Mouse (Mus musculus) hindbrain, postnatal 0 days (tissue): Measurements from ENCODE around the gene Ercc2. TPM values are rescaled to one million over a fixed set of nuclear protein-coding genes. Genes with fewer than 3 reads are reported as not detected.

Experiments used
- ATAC-seq: fragments of 200-750 bp; cut with Nextera tagmentation; 2 replicates; pipeline ENCODE4 v1.8.0; 2017; ENCODE audit warnings: mild to moderate bottlenecking, moderate TSS enrichment, moderate library complexity
- DNase-seq: peaks from one replicate; pipeline ENCODE4 v3.0.0-alpha.2; 2015; ENCODE audit warnings: low spot score
- H3K27ac ChIP-seq: fragments of 300-500 bp; sonication (generic); 2 replicates; pipeline ENCODE4 v1.5.1; 2014; ENCODE audit warnings: mild to moderate bottlenecking
- H3K27me3 ChIP-seq: fragments of 300-500 bp; sonication (generic); 2 replicates; pipeline ENCODE4 v1.6.1; 2014; ENCODE audit warnings: low read length, mixed read lengths; ENCODE audit not compliant: insufficient read depth
- H3K36me3 ChIP-seq: fragments of 300-500 bp; sonication (generic); 2 replicates; pipeline ENCODE4 v1.6.1; 2014; ENCODE audit warnings: low read length, mixed read lengths; ENCODE audit not compliant: insufficient read depth
- H3K4me1 ChIP-seq: fragments of 300-500 bp; sonication (generic); 2 replicates; pipeline ENCODE4 v1.6.1; 2014; ENCODE audit warnings: antibody characterized with exemption, low read length, mixed read lengths; ENCODE audit not compliant: insufficient read depth
- H3K4me2 ChIP-seq: fragments of 300-500 bp; sonication (generic); 2 replicates; pipeline ENCODE4 v1.6.1; 2014; ENCODE audit warnings: low read depth, mild to moderate bottlenecking, low read length, moderate library complexity, mixed read lengths
- H3K4me3 ChIP-seq: fragments of 300-500 bp; sonication (generic); 2 replicates; pipeline ENCODE4 v1.5.1; 2014; ENCODE audit warnings: low read length
- H3K9ac ChIP-seq: fragments of 300-500 bp; sonication (generic); replicated peaks from 2 replicates; pipeline ENCODE4 v1.6.1; 2014; ENCODE audit warnings: mild to moderate bottlenecking, low read length, moderate library complexity, mixed read lengths
- H3K9me3 ChIP-seq: fragments of 300-500 bp; sonication (generic); 2 replicates; pipeline ENCODE4 v1.6.1; 2016; ENCODE audit warnings: low read length, mixed read lengths
- CTCF ChIP-seq: IDR thresholded peaks from 2 replicates; pipeline ENCODE4 v1.5.1; 2016; ENCODE audit warnings: antibody characterized with exemption, control low read depth, low read depth
- WGBS: fragments of 180-500 bp; shearing (Covaris S2); extraction: QIAGEN DNeasy Blood & Tissue Kit; methylation state at CpG from one replicate; pipeline ENCODE4 v1.1.7; 2014; 5-methylcytosine and 5-hydroxymethylcytosine counted together
- polyA plus RNA-seq: library from polyadenylated mRNA; unstranded; fragments of >200 nt; fragmentation: Nextera tagmentation; extraction: Ambion mirVana; gene quantifications from 2 replicates; pipeline ENCODE4 v1.2.1, GENCODE M21; 2015
- total RNA-seq: library from RNA; depleted of rRNA; stranded (reverse); fragments of >200 nt; gene quantifications from 2 replicates; pipeline ENCODE4 v1.2.3, GENCODE M21; 2014

The Ercc2 gene
- total and polyA plus RNA-seq, 2 experiments from 2014 or later, result 19.9 to 57.3 TPM

DNA sequence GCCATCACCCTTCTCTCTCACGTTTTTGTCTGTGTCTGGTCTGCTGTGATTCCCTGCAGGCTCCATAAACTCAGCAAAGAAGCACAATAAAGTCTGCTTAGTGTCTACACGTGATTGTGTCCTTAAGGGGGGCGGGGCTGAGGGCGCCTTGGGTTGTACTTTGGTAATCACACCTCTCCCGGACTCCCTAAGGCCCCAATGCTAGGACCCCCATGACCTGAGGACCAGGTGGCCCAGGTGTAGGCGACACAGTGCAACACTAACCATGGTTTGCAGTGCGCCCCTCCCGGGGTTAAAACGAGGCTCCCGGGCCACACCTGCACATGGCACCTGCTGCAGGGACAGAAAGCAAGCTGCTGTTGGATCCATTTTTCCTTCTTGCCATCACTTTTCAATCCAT is 40.6 kb upstream of the Ercc2 start:
- no peak for TF ChIP-seq CTCF
- Histone ChIP-seq H3K4me3 (peak overlapping the region; percentile 40), H3K27me3 (no peaks in the 10 kb centered on the region; the same call in 1 of the 2 replicates), H3K27ac (no peak overlapping the region), H3K9ac (no peak overlapping the region), H3K9me3 (no peaks in the 10 kb centered on the region), H3K4me1 (peaks cover 16% of the 10 kb centered on the region), H3K36me3 (no peaks in the 10 kb centered on the region), H3K4me2 (peak overlapping the region; percentile 82)
- DNase-seq (no peak), ATAC-seq (no peak)
- WGBS, result 29% methylated on average over 10 of the region's 10 CpGs

DNA sequence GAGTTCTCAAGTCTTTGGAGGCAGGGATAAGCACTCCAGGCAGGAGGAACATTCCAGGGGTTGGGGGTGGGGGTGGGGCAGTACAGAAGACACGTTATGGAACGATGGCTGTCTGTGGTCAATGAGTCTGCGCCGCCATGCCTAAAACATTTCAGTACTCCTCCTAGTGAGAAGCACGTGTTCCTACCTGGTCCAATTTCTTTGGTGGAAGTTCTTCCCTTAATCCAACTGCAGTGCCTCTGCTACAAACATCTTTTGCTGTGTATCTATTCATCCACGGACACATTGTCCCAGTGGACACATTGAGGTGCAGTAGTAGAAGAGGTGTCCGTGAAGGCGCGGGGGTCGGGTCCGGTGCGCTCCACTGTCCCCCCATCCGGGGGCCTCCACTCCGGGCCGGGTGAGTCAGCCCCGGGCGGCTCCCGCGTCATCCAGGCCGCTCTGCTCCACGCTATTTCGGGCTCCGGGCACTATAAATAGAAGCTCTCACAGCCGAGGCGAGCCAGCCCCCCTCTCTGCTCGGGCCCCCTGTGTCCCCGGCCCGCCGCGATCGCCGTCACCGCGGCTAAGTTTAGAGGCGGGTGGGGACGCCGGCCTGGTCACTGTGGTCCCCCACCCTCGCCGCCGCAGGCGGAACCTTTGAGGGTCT is 39.9 kb upstream of the Ercc2 start:
- H3K4me2 ChIP-seq, result peak overlapping the region; percentile 82
- under 1% methylated on average over 41 of the region's 41 CpGs for WGBS
- H3K9me3 ChIP-seq, result no peaks in the 10 kb centered on the region
- DNase-seq (no peak), ATAC-seq (no peak)
- H3K9ac ChIP-seq, result peak overlapping the region; percentile 22; the same call in 1 of the 2 replicates
- no peak overlapping the region for H3K27ac ChIP-seq
- H3K36me3 ChIP-seq, result no peaks in the 10 kb centered on the region
- TF ChIP-seq CTCF, result no peak
- peaks cover 16% of the 10 kb centered on the region for H3K4me1 ChIP-seq
- H3K27me3 ChIP-seq, result no peaks in the 10 kb centered on the region; the same call in 1 of the 2 replicates
- peak overlapping the region; percentile 40 for H3K4me3 ChIP-seq

DNA sequence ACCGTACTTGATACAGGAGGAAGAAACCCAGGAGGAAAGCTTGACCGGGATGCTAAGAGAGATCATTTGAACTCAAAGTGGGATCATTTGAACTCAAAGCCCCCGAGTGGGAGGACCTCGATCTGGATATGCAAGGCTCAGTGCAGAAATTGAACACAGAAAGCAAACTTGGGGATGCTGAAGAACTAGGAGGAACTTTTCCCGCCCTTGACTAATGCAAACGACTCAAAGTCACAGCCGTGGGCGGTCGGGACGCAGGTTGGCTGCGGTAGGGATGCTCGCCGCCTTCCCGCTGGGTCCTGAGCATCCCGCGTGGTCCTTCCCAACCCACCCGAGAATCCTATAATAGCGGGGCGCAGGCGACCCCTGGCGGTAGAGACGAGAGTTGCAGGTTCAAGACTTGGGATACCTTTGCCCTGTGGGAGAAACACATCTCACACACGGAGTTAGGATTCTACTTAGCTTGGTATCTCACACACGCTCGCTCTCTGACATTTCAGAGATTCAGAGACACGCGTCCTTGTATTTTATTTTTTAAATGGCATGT is 39.3 kb upstream of the Ercc2 start:
- H3K36me3 ChIP-seq, result no peaks in the 10 kb centered on the region
- H3K27me3 ChIP-seq, result no peaks in the 10 kb centered on the region; the same call in 1 of the 2 replicates
- DNase-seq (peak; percentile 89), ATAC-seq (peak; percentile 21; the same call in 1 of the 2 replicates)
- peak overlapping the region; percentile 40 for H3K4me3 ChIP-seq
- TF ChIP-seq CTCF, result peak; percentile 97
- no peaks in the 10 kb centered on the region for H3K9me3 ChIP-seq
- WGBS, result under 1% methylated on average over 27 of the region's 27 CpGs
- peaks cover 16% of the 10 kb centered on the region for H3K4me1 ChIP-seq
- H3K9ac ChIP-seq, result peak overlapping the region; percentile 22; the same call in 1 of the 2 replicates
- H3K4me2 ChIP-seq, result peak overlapping the region; percentile 82
- H3K27ac ChIP-seq, result no peak overlapping the region

DNA sequence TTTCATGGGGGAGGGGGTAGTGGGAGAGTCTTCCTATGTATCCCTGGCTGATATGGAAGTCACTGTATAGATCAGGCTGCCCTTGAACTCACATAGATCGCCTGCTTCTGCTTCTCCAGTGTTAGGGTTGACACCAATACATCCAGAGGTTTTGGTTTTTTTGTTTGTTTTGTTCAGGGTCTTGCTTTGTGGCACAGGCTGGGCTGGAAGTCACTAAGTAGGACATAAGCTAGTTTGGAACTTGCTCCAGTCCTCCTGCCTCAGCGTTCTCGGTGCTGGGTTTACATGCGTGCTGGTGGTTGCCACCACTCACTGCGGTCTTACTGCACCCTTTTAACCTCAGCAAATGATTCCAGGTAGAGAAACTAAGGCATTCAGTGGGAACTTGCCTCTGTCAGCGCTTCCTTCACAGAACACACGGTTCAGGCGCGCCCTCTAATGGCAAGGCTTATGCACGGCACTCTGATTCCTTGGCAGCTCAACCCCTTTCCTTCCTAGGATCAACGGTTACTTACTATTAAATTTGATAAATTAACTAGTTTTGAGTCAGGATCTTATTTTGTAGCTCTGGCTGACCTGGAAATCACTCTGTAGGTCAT is 38.5 kb upstream of the Ercc2 start:
- DNase-seq (peak; percentile 85), ATAC-seq (no peak)
- 0 out of 2 replicates have a peak, but pooled peaks cover 1% of the 10 kb centered on the region for H3K36me3 ChIP-seq
- H3K9ac ChIP-seq, result no peak overlapping the region
- peak; percentile 89 for TF ChIP-seq CTCF
- WGBS, result under 1% methylated on average over 11 of the region's 11 CpGs
- no peak overlapping the region for H3K27ac ChIP-seq
- no peaks in the 10 kb centered on the region for H3K9me3 ChIP-seq
- peak overlapping the region; percentile 82; the same call in 1 of the 2 replicates for H3K4me2 ChIP-seq
- H3K4me3 ChIP-seq, result no peak overlapping the region
- peaks cover 16% of the 10 kb centered on the region for H3K4me1 ChIP-seq
- no peaks in the 10 kb centered on the region; the same call in 1 of the 2 replicates for H3K27me3 ChIP-seq

DNA sequence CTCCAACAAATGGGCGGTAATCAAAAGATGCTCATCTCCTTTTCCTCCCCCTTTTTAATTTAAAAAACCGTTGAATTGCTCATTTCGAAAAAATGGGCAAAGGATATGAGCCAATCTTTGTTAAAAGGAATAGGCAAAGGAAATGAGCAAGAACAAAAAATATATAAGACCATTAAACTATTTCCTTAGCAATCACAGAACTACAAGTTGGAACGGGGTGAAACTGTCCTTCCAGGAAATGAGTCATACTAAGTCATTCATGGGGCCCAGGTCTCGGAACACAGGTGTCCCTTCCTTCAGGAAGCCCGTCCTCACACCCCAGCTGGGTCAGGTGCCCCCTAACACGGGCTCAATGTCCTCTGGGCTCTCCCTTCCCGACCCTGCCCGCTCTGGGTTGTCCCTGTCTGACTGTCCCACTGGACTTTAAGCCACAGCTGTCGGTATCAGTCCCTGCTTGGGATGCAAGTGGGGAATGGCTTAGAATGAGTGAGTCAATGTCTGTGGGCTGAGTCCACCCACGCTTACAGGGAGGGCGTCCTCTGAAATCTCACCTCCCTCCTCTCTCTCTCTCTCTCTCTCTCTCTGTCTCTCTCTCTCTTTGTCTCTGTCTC is 37.5 kb upstream of the Ercc2 start, which contains the start of gene Ercc1:
Gene Ercc1 (plus strand): TSS at position 542 of the 611 bp plus-strand sequence.
- Histone ChIP-seq H3K4me2 (peak within 1 kb of the TSS; percentile 81), H3K4me1 (peaks cover 16% of the 10 kb centered on the region), H3K9ac (peak within 1 kb of the TSS; percentile 67), H3K27me3 (no peaks in the 10 kb centered on the region; the same call in 1 of the 2 replicates), H3K9me3 (no peaks in the 10 kb centered on the region), H3K36me3 (0 out of 2 replicates have a peak, but pooled peaks cover 7% of the 10 kb centered on the region), H3K4me3 (peak within 1 kb of the TSS; percentile 55), H3K27ac (peak within 1 kb of the TSS; percentile 81)
- 27% methylated on average over 12 of the region's 12 CpGs for WGBS
- peak; percentile 8 for ATAC-seq
- no peak for TF ChIP-seq CTCF
- no peak for DNase-seq

DNA sequence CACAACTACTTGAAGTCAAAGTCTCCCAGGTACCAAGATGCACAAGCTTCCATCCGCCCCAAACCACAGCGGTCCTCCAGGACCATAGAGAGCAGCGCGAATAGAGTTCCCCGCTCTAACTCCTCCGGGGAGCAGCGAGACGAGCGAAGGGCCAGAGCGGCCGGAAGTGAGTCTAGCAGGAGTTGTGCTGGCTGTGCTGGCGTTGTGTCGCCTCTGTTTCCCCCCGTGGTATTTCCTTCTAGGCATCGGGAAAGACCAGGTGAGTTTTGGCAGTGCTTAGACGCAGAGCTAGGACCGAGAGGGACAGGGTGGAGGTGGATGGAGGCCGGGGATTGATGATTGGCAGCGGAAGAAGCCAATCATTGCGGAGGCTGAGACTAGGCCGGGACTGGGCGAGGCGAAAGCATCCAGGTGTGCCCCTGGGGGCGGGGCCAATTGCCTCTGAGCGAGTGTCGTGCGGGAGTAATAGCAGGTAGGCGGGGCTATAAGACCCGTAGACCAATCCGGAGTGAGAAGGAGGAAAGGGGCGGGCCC is 36.8 kb upstream of the Ercc2 start:
- Histone ChIP-seq H3K4me1 (peaks cover 16% of the 10 kb centered on the region), H3K4me2 (peak overlapping the region; percentile 81), H3K27ac (peak overlapping the region; percentile 81), H3K27me3 (no peaks in the 10 kb centered on the region; the same call in 1 of the 2 replicates), H3K9ac (peak overlapping the region; percentile 67), H3K9me3 (no peaks in the 10 kb centered on the region), H3K4me3 (peak overlapping the region; percentile 55), H3K36me3 (0 out of 2 replicates have a peak, but pooled peaks cover 7% of the 10 kb centered on the region)
- peak; percentile 97 for DNase-seq
- TF ChIP-seq CTCF, result no peak; the same call in 1 of the 2 replicates
- under 1% methylated on average over 31 of the region's 31 CpGs for WGBS
- ATAC-seq, result peak; percentile 93
